In the genomic region with DNA sequence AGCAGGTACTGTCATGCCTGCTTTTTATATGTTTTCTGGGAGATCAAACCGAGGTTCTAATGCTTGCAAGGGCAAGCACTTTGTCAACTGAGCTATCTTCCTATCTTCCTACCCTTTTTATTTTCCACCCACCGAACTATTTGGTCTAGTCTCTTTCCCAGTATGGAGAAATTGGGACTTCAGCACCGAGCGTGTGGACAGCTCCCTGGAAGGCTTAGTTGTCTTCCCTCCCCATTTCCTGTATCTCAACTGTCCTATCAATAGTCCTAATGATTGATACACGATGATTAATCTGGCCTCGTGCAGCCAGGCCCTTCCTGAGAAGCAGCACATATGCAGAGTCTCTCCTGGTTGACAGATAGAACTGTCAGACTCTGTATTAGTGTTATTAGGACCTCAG, we compare ENCODE assay signal across 13 mouse cellular contexts.
DNase-seq lines count a peak whose midpoint lies in the region; ATAC-seq lines count a peak whose summit lies in the region.
"Had no signal": no experiment of that assay in that cellular context is flagged by ENCODE, and none has a peak within 500 bp of the region (broad histone marks: within the 10 kb centered on the region; RNA-seq: fewer than 3 reads in every experiment).

No protein-coding gene starts in this region.

- no peak for ATAC-seq in megakaryocyte, adult 5-6 weeks (ENCODE audit: poor library complexity, severe bottlenecking)
- ATAC-seq: midbrain, embryonic 16.5 days had no signal

- no peak overlapping the region for H3K27ac ChIP-seq in limb, embryonic 10.5 days
- H3K27ac ChIP-seq: gastrocnemius, adult 2 months; limb, embryonic 13.5 days had no signal

- DNase-seq in gastrocnemius, postnatal 10 days: peak; percentile 27
- DNase-seq in gastrocnemius, postnatal 4 days (ENCODE audit: low spot score in 2 of 2): no peak
- peak; percentile 20 for DNase-seq in lung, postnatal 14 days
- no peak for DNase-seq in lung, postnatal 36 days
- peak; percentile 49 for DNase-seq in ZHBTc4 (ENCODE audit: low read depth, low spot score)
- peak; percentile 65 for DNase-seq in limb, embryonic 10.5 days (ENCODE audit: low spot score)
- DNase-seq in left cerebral cortex, postnatal 36 days (ENCODE audit: low spot score in 2 of 2): no peak
- DNase-seq: cerebellum, adult 11 months; gastrocnemius, adult 2 months; right cerebral cortex, adult 18-20 months had no signal

- intact Hi-C loops in left cerebral cortex, postnatal 36 days (cut with DNase I): no loop called here

- WGBS in limb, embryonic 10.5 days: 37% methylated on average over 6 of the region's 6 CpGs

- H3K27me3 ChIP-seq in limb, embryonic 10.5 days (ENCODE audit: low read depth, poor library complexity, severe bottlenecking): no peaks in the 10 kb centered on the region
- H3K27me3 ChIP-seq: limb, embryonic 13.5 days had no signal

- H3K9me3 ChIP-seq in limb, embryonic 10.5 days (replicated peaks): no peaks in the 10 kb centered on the region
- H3K9me3 ChIP-seq: limb, embryonic 13.5 days had no signal

- H3K4me3 ChIP-seq in limb, embryonic 10.5 days: no peak overlapping the region
- H3K4me3 ChIP-seq: gastrocnemius, adult 2 months; limb, embryonic 13.5 days had no signal

- no peaks in the 10 kb centered on the region for H3K36me3 ChIP-seq in limb, embryonic 10.5 days
- H3K36me3 ChIP-seq: limb, embryonic 13.5 days had no signal

- no peaks in the 10 kb centered on the region for H3K4me1 ChIP-seq in limb, embryonic 10.5 days
- H3K4me1 ChIP-seq: limb, embryonic 13.5 days had no signal

Comparison
In these comparisons a context has a peak if more than half of its experiments do, and no peak if none do; other contexts are left out.
1. DNase-seq: peak in gastrocnemius, postnatal 10 days (single experiment), lung, postnatal 14 days (single experiment), ZHBTc4 (single experiment) and limb, embryonic 10.5 days (single experiment); none in gastrocnemius, postnatal 4 days (0 of 2), lung, postnatal 36 days (single experiment) and left cerebral cortex, postnatal 36 days (0 of 2).